Mouse (Mus musculus): ENCODE measurements at regions not wholly inside any gene's neighbourhood (a gene's known extent, or its start where the extent isn't known, plus 50 kb on each side); places are given as distances from the start of the nearest gene placed in this dataset.

GRCm38 (mm10) chr1:146185444-146185843 is 309.1 kb upstream of the Brinp3 start:
- Histone ChIP-seq H3K4me1 (ENCODE audit: control insufficient read depth, insufficient read depth, low read length) (no peaks in the 10 kb centered on the region), H3K27ac (ENCODE audit: low read depth, low read length) (no peak overlapping the region), H3K27me3 (ENCODE audit: control insufficient read depth, insufficient read depth, low read length) (no peaks in the 10 kb centered on the region), H3K9me3 (ENCODE audit: control insufficient read depth, low read length) (no peaks in the 10 kb centered on the region), H3K4me3 (ENCODE audit: low read depth, low read length) (no peak overlapping the region), H3K36me3 (ENCODE audit: control insufficient read depth, insufficient read depth, low read length) (no peaks in the 10 kb centered on the region), H3K4me2 (ENCODE audit: low read depth) (no peak overlapping the region), H3K9ac (ENCODE audit: low read length) (no peak overlapping the region)
- DNase-seq (ENCODE audit: low spot score) (no peak), ATAC-seq (ENCODE audit: insufficient read depth, low FRiP score, low TSS enrichment) (no peak)
- WGBS, result 92% methylated on average over 2 of the region's 2 CpGs

- Histone ChIP-seq H3K27me3 (ENCODE audit: control insufficient read depth, insufficient read depth, low read length) (no peaks in the 10 kb centered on the region), H3K4me2 (ENCODE audit: low read depth) (no peak overlapping the region), H3K4me1 (ENCODE audit: control insufficient read depth, insufficient read depth, low read length) (no peaks in the 10 kb centered on the region), H3K4me3 (ENCODE audit: low read depth, low read length) (no peak overlapping the region), H3K9ac (ENCODE audit: low read length) (no peak overlapping the region), H3K36me3 (ENCODE audit: control insufficient read depth, insufficient read depth, low read length) (no peaks in the 10 kb centered on the region), H3K9me3 (ENCODE audit: control insufficient read depth, low read length) (no peaks in the 10 kb centered on the region), H3K27ac (ENCODE audit: low read depth, low read length) (no peak overlapping the region)
- no peak for DNase-seq (ENCODE audit: low spot score)
- 84% methylated on average over 1 of the region's 1 CpGs for whole genome bisulfite sequencing
- ATAC-seq (ENCODE audit: insufficient read depth, low FRiP score, low TSS enrichment), result no peak
These were observed 282.9 kb upstream of the Brinp3 start for GRCm38 (mm10) chr1:146211646-146212045.

- no peak overlapping the region for H3K9ac ChIP-seq (ENCODE audit: low read length)
- 88% methylated on average over 7 of the region's 7 CpGs for WGBS
- no peak overlapping the region for H3K4me3 ChIP-seq (ENCODE audit: low read depth, low read length)
- no peaks in the 10 kb centered on the region for H3K36me3 ChIP-seq (ENCODE audit: control insufficient read depth, insufficient read depth, low read length)
- H3K9me3 ChIP-seq (ENCODE audit: control insufficient read depth, low read length), result no peaks in the 10 kb centered on the region
- H3K4me1 ChIP-seq (ENCODE audit: control insufficient read depth, insufficient read depth, low read length), result no peaks in the 10 kb centered on the region
- no peak overlapping the region for H3K4me2 ChIP-seq (ENCODE audit: low read depth)
- DNase-seq (ENCODE audit: low spot score) (no peak), ATAC-seq (ENCODE audit: insufficient read depth, low FRiP score, low TSS enrichment) (no peak)
- H3K27me3 ChIP-seq (ENCODE audit: control insufficient read depth, insufficient read depth, low read length), result no peaks in the 10 kb centered on the region
- H3K27ac ChIP-seq (ENCODE audit: low read depth, low read length), result no peak overlapping the region
These were observed 262.8 kb upstream of the Brinp3 start for GRCm38 (mm10) chr1:146231487-146232466.

GRCm38 (mm10) chr1:146260400-146260799 is 234.2 kb upstream of the Brinp3 start:
- DNase-seq (ENCODE audit: low spot score), result no peak
- no peaks in the 10 kb centered on the region for H3K36me3 ChIP-seq (ENCODE audit: control insufficient read depth, insufficient read depth, low read length)
- H3K9me3 ChIP-seq (ENCODE audit: control insufficient read depth, low read length), result no peaks in the 10 kb centered on the region
- no peak overlapping the region for H3K9ac ChIP-seq (ENCODE audit: low read length)
- no peak overlapping the region for H3K4me3 ChIP-seq (ENCODE audit: low read depth, low read length)
- no peak for ATAC-seq (ENCODE audit: insufficient read depth, low FRiP score, low TSS enrichment)
- H3K27ac ChIP-seq (ENCODE audit: low read depth, low read length), result no peak overlapping the region
- no peaks in the 10 kb centered on the region for H3K4me1 ChIP-seq (ENCODE audit: control insufficient read depth, insufficient read depth, low read length)
- no peak overlapping the region for H3K4me2 ChIP-seq (ENCODE audit: low read depth)
- H3K27me3 ChIP-seq (ENCODE audit: control insufficient read depth, insufficient read depth, low read length), result no peaks in the 10 kb centered on the region

GRCm38 (mm10) chr1:146299031-146299430 is 195.5 kb upstream of the Brinp3 start:
- H3K36me3 ChIP-seq (ENCODE audit: control insufficient read depth, insufficient read depth, low read length), result no peaks in the 10 kb centered on the region
- ATAC-seq (ENCODE audit: insufficient read depth, low FRiP score, low TSS enrichment) (no peak), DNase-seq (ENCODE audit: low spot score) (no peak)
- no peak overlapping the region for H3K4me2 ChIP-seq (ENCODE audit: low read depth)
- H3K27ac ChIP-seq (ENCODE audit: low read depth, low read length), result no peak overlapping the region
- H3K27me3 ChIP-seq (ENCODE audit: control insufficient read depth, insufficient read depth, low read length), result no peaks in the 10 kb centered on the region
- H3K4me1 ChIP-seq (ENCODE audit: control insufficient read depth, insufficient read depth, low read length), result no peaks in the 10 kb centered on the region
- no peak overlapping the region for H3K9ac ChIP-seq (ENCODE audit: low read length)
- WGBS, result 94% methylated on average over 4 of the region's 4 CpGs
- H3K4me3 ChIP-seq (ENCODE audit: low read depth, low read length), result no peak overlapping the region
- no peaks in the 10 kb centered on the region for H3K9me3 ChIP-seq (ENCODE audit: control insufficient read depth, low read length)

GRCm38 (mm10) chr1:146312547-146312946 is 182.0 kb upstream of the Brinp3 start:
- no peaks in the 10 kb centered on the region for H3K36me3 ChIP-seq (ENCODE audit: control insufficient read depth, insufficient read depth, low read length)
- no peak overlapping the region for H3K4me2 ChIP-seq (ENCODE audit: low read depth)
- WGBS, result 87% methylated on average over 4 of the region's 4 CpGs
- ATAC-seq (ENCODE audit: insufficient read depth, low FRiP score, low TSS enrichment) (no peak), DNase-seq (ENCODE audit: low spot score) (no peak)
- no peak overlapping the region for H3K4me3 ChIP-seq (ENCODE audit: low read depth, low read length)
- H3K4me1 ChIP-seq (ENCODE audit: control insufficient read depth, insufficient read depth, low read length), result no peaks in the 10 kb centered on the region
- no peaks in the 10 kb centered on the region for H3K27me3 ChIP-seq (ENCODE audit: control insufficient read depth, insufficient read depth, low read length)
- H3K9ac ChIP-seq (ENCODE audit: low read length), result no peak overlapping the region
- H3K9me3 ChIP-seq (ENCODE audit: control insufficient read depth, low read length), result no peaks in the 10 kb centered on the region
- H3K27ac ChIP-seq (ENCODE audit: low read depth, low read length), result no peak overlapping the region

- 85% methylated on average over 4 of the region's 4 CpGs for WGBS
- Histone ChIP-seq H3K4me1 (ENCODE audit: control insufficient read depth, insufficient read depth, low read length) (no peaks in the 10 kb centered on the region), H3K9me3 (ENCODE audit: control insufficient read depth, low read length) (no peaks in the 10 kb centered on the region), H3K9ac (ENCODE audit: low read length) (no peak overlapping the region), H3K4me2 (ENCODE audit: low read depth) (no peak overlapping the region), H3K27ac (ENCODE audit: low read depth, low read length) (no peak overlapping the region), H3K27me3 (ENCODE audit: control insufficient read depth, insufficient read depth, low read length) (no peaks in the 10 kb centered on the region), H3K4me3 (ENCODE audit: low read depth, low read length) (no peak overlapping the region), H3K36me3 (ENCODE audit: control insufficient read depth, insufficient read depth, low read length) (no peaks in the 10 kb centered on the region)
- DNase-seq (ENCODE audit: low spot score) (no peak), ATAC-seq (ENCODE audit: insufficient read depth, low FRiP score, low TSS enrichment) (no peak)
These were observed 178.1 kb upstream of the Brinp3 start for GRCm38 (mm10) chr1:146316172-146317158.

- Histone ChIP-seq H3K4me1 (ENCODE audit: control insufficient read depth, insufficient read depth, low read length) (no peaks in the 10 kb centered on the region), H3K36me3 (ENCODE audit: control insufficient read depth, insufficient read depth, low read length) (no peaks in the 10 kb centered on the region), H3K27me3 (ENCODE audit: control insufficient read depth, insufficient read depth, low read length) (no peaks in the 10 kb centered on the region), H3K9ac (ENCODE audit: low read length) (no peak overlapping the region), H3K4me3 (ENCODE audit: low read depth, low read length) (no peak overlapping the region), H3K4me2 (ENCODE audit: low read depth) (no peak overlapping the region), H3K9me3 (ENCODE audit: control insufficient read depth, low read length) (no peaks in the 10 kb centered on the region), H3K27ac (ENCODE audit: low read depth, low read length) (no peak overlapping the region)
- no peak for ATAC-seq (ENCODE audit: insufficient read depth, low FRiP score, low TSS enrichment)
- 96% methylated on average over 1 of the region's 1 CpGs for WGBS
- DNase-seq (ENCODE audit: low spot score), result no peak
These were observed 172.5 kb upstream of the Brinp3 start for GRCm38 (mm10) chr1:146322026-146322425.
